Mouse (Mus musculus) large intestine, adult 2 months (tissue): ENCODE measurements around the gene Nrg4. TPM values are rescaled to one million over a fixed set of nuclear protein-coding genes. Genes with fewer than 3 reads are reported as not detected.

Source experiments
- DNase-seq: peaks from one replicate; pipeline ENCODE4 v3.0.0-alpha.2; 2012; ENCODE audit warnings: low read depth, low spot score
- WGBS: fragments of 180-500 bp; shearing (Covaris S2); methylation state at CpG from one replicate; pipeline ENCODE4 v1.1.7; 2018; 5-methylcytosine and 5-hydroxymethylcytosine counted together
- polyA plus RNA-seq: library from polyadenylated mRNA; depleted of rRNA; stranded (reverse); fragments of >200 nt; gene quantifications from 2 replicates; pipeline ENCODE4 v1.2.3, GENCODE M21; 2012

Gene Nrg4
- polyA plus RNA-seq, 1 experiment: 1.7 TPM

GRCm38 (mm10) chr9:55231544-55231943 is 95.1 kb downstream of the Nrg4 start:
- 55% methylated on average over 6 of the region's 6 CpGs for WGBS
- DNase-seq: no peak

GRCm38 (mm10) chr9:55229010-55229409 is 97.6 kb downstream of the Nrg4 start:
- DNase-seq: no peak
- WGBS: 60% methylated on average over 10 of the region's 10 CpGs

- 78% methylated on average over 4 of the region's 4 CpGs for WGBS
- no peak for DNase-seq
Measured at GRCm38 (mm10) chr9:55228149-55228548, 98.5 kb downstream of the Nrg4 start.

- DNase-seq: no peak
- WGBS: 89% methylated on average over 3 of the region's 3 CpGs
Measured at GRCm38 (mm10) chr9:55226251-55226650, 100.4 kb downstream of the Nrg4 start.

GRCm38 (mm10) chr9:55225165-55225737 is 101.4 kb downstream of the Nrg4 start:
- 86% methylated on average over 7 of the region's 7 CpGs for WGBS
- no peak for DNase-seq

- no peak for DNase-seq
- WGBS: 91% methylated on average over 3 of the region's 3 CpGs
Measured at GRCm38 (mm10) chr9:55217381-55217780, 109.3 kb downstream of the Nrg4 start.

- no peak for DNase-seq
- WGBS: 75% methylated on average over 2 of the region's 2 CpGs
Measured at GRCm38 (mm10) chr9:55216078-55216477, 110.6 kb downstream of the Nrg4 start.

- 92% methylated on average over 3 of the region's 3 CpGs for WGBS
- no peak for DNase-seq
Measured at GRCm38 (mm10) chr9:55215648-55216047, 111.0 kb downstream of the Nrg4 start.

- WGBS: 69% methylated on average over 3 of the region's 3 CpGs
- no peak for DNase-seq
Measured at GRCm38 (mm10) chr9:55215056-55215455, 111.6 kb downstream of the Nrg4 start.

- no peak for DNase-seq
- whole genome bisulfite sequencing: 81% methylated on average over 1 of the region's 1 CpGs
Measured at GRCm38 (mm10) chr9:55213396-55213795, 113.2 kb downstream of the Nrg4 start.

GRCm38 (mm10) chr9:55211611-55212010 is 115.0 kb downstream of the Nrg4 start:
- DNase-seq: no peak
- 74% methylated on average over 4 of the region's 4 CpGs for WGBS

- under 1% methylated on average over 65 of the region's 65 CpGs for WGBS
- peak; percentile 42 for DNase-seq
Measured at GRCm38 (mm10) chr9:55208790-55209481, 117.7 kb downstream of the Nrg4 start, which contains the start of gene Fbxo22. TSS of gene Fbxo22 (plus strand) at chr9:55208925.

GRCm38 (mm10) chr9:55208458-55208789 is 118.2 kb downstream of the Nrg4 start:
- DNase-seq: no peak
- WGBS: 1% methylated on average over 2 of the region's 2 CpGs

GRCm38 (mm10) chr9:55199348-55199747 is 127.3 kb downstream of the Nrg4 start:
- no peak for DNase-seq
- 65% methylated on average over 2 of the region's 2 CpGs for WGBS

GRCm38 (mm10) chr9:55198260-55198659 is 128.4 kb downstream of the Nrg4 start:
- 85% methylated on average over 1 of the region's 1 CpGs for WGBS
- no peak for DNase-seq

GRCm38 (mm10) chr9:55195876-55196275 is 130.8 kb downstream of the Nrg4 start:
- WGBS: 86% methylated on average over 3 of the region's 3 CpGs
- no peak for DNase-seq

GRCm38 (mm10) chr9:55174235-55174634 is 152.4 kb downstream of the Nrg4 start:
- DNase-seq: no peak
- WGBS: 91% methylated on average over 2 of the region's 2 CpGs

- 94% methylated on average over 1 of the region's 1 CpGs for WGBS
- DNase-seq: no peak
Measured at GRCm38 (mm10) chr9:55172195-55172685, 154.4 kb downstream of the Nrg4 start.

- 85% methylated on average over 7 of the region's 7 CpGs for WGBS
- no peak for DNase-seq
Measured at GRCm38 (mm10) chr9:55170655-55171412, 155.8 kb downstream of the Nrg4 start.
